Mouse (Mus musculus): Measurements from ENCODE around the gene Gm37240.

- TF ChIP-seq CTCF (IDR thresholded peaks at IDR 0.05; ENCODE audit: low read depth) (no peak), EP300 (optimal IDR thresholded peaks at IDR 0.05) (no peak)
Measured at GRCm38 (mm10) chr3:84827617-84828016, 1059.7 kb downstream of the Gm37240 start.
